Mouse (Mus musculus): ENCODE data around the gene Arhgap10. TPM values are rescaled to one million over a fixed set of nuclear protein-coding genes. Genes with fewer than 3 reads are reported as not detected.

The Arhgap10 gene
- polyA plus RNA-seq, 1 experiment = 4.0 TPM

- Histone ChIP-seq H3K27me3 (ENCODE audit: control insufficient read depth, insufficient read depth, low read length) (no peaks in the 10 kb centered on the region), H3K4me1 (ENCODE audit: control insufficient read depth, insufficient read depth, insufficient read length, low read length) (peaks cover 1% of the 10 kb centered on the region; the same call in 1 of the 2 replicates), H3K36me3 (ENCODE audit: control insufficient read depth, insufficient read depth, low read length) (no peaks in the 10 kb centered on the region), H3K27ac (ENCODE audit: insufficient read depth, low read depth, low read length) (no peak overlapping the region), H3K4me3 (ENCODE audit: low read depth, low read length) (no peak overlapping the region)
- 62% methylated on average over 7 of the region's 7 CpGs for WGBS
- TF ChIP-seq CTCF (IDR thresholded peaks at IDR 0.05; ENCODE audit: extremely low read depth, insufficient read length, insufficient replicate concordance, low read depth, low read length) = no peak
- no peak for TF ChIP-seq POLR2A (IDR thresholded peaks at IDR 0.05; ENCODE audit: low read depth, low read length)
These were observed 11.2 kb downstream of the Arhgap10 start for GRCm38 (mm10) chr8:77506539-77506938.

GRCm38 (mm10) chr8:77502547-77502946 is 15.2 kb downstream of the Arhgap10 start:
- no peak overlapping the region for H3K4me3 ChIP-seq (ENCODE audit: low read depth, low read length)
- no peaks in the 10 kb centered on the region for H3K36me3 ChIP-seq (ENCODE audit: control insufficient read depth, insufficient read depth, low read length)
- H3K4me1 ChIP-seq (ENCODE audit: control insufficient read depth, insufficient read depth, insufficient read length, low read length) = no peaks in the 10 kb centered on the region
- no peak overlapping the region for H3K27ac ChIP-seq (ENCODE audit: insufficient read depth, low read depth, low read length)
- H3K27me3 ChIP-seq (ENCODE audit: control insufficient read depth, insufficient read depth, low read length) = no peaks in the 10 kb centered on the region
- TF ChIP-seq POLR2A (IDR thresholded peaks at IDR 0.05; ENCODE audit: low read depth, low read length) (no peak), CTCF (IDR thresholded peaks at IDR 0.05; ENCODE audit: extremely low read depth, insufficient read length, insufficient replicate concordance, low read depth, low read length) (no peak)
- 84% methylated on average over 6 of the region's 6 CpGs for WGBS

- H3K4me1 ChIP-seq (ENCODE audit: control insufficient read depth, insufficient read depth, insufficient read length, low read length) = no peaks in the 10 kb centered on the region
- H3K4me3 ChIP-seq (ENCODE audit: low read depth, low read length) = no peak overlapping the region
- H3K36me3 ChIP-seq (ENCODE audit: control insufficient read depth, insufficient read depth, low read length) = no peaks in the 10 kb centered on the region
- H3K27ac ChIP-seq (ENCODE audit: insufficient read depth, low read depth, low read length) = no peak overlapping the region
- H3K27me3 ChIP-seq (ENCODE audit: control insufficient read depth, insufficient read depth, low read length) = no peaks in the 10 kb centered on the region
- no peak for TF ChIP-seq CTCF (IDR thresholded peaks at IDR 0.05; ENCODE audit: extremely low read depth, insufficient read length, insufficient replicate concordance, low read depth, low read length)
- no peak for TF ChIP-seq POLR2A (IDR thresholded peaks at IDR 0.05; ENCODE audit: low read depth, low read length)
- 83% methylated on average over 8 of the region's 8 CpGs for WGBS
These were observed 16.6 kb downstream of the Arhgap10 start for GRCm38 (mm10) chr8:77501131-77501530.

DNA sequence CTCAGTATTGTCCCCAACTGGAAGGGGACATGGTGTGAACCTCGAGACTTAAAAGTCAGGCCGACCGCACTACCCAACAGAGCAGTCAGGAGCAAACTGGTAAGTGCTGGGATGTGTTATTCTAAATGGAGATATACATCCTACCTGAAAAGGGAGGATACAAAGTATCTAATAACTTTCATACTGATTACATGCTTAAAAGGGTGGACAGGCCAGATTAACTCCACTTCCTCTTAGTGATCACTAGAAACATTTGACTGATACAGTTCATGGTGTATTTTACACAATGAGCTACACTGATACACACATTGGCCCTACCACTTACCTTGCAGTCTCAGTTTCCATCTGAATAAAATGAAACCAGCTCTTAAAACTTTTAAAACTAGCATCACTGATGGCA is 17.5 kb downstream of the Arhgap10 start:
- no peak for TF ChIP-seq POLR2A (IDR thresholded peaks at IDR 0.05; ENCODE audit: low read depth, low read length)
- no peak for TF ChIP-seq CTCF (IDR thresholded peaks at IDR 0.05; ENCODE audit: extremely low read depth, insufficient read length, insufficient replicate concordance, low read depth, low read length)
- Histone ChIP-seq H3K27me3 (ENCODE audit: control insufficient read depth, insufficient read depth, low read length) (no peaks in the 10 kb centered on the region), H3K4me3 (ENCODE audit: low read depth, low read length) (no peak overlapping the region), H3K36me3 (ENCODE audit: control insufficient read depth, insufficient read depth, low read length) (no peaks in the 10 kb centered on the region), H3K27ac (ENCODE audit: insufficient read depth, low read depth, low read length) (no peak overlapping the region), H3K4me1 (ENCODE audit: control insufficient read depth, insufficient read depth, insufficient read length, low read length) (no peaks in the 10 kb centered on the region)
- 95% methylated on average over 3 of the region's 3 CpGs for WGBS

DNA sequence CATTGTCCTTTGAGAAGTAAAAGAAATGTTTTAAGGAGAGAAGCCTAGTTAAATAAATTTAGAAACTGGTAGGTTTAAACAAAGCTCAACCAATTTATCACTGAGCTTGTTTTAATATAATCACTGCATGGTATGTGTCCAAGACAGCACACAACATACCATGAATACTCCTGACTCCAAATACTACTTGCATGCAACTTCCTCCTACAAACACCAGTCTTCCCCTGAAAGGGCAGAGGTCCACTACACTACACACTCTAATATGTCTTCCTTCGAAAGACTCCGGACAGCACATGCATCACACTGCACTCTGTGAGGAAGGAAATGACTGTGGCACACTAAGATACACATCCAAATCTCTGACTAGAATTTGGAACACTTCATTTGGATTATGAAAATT is 20.3 kb downstream of the Arhgap10 start:
- no peaks in the 10 kb centered on the region for H3K4me1 ChIP-seq (ENCODE audit: control insufficient read depth, insufficient read depth, insufficient read length, low read length)
- H3K27me3 ChIP-seq (ENCODE audit: control insufficient read depth, insufficient read depth, low read length) = no peaks in the 10 kb centered on the region
- H3K36me3 ChIP-seq (ENCODE audit: control insufficient read depth, insufficient read depth, low read length) = no peaks in the 10 kb centered on the region
- no peak for TF ChIP-seq CTCF (IDR thresholded peaks at IDR 0.05; ENCODE audit: extremely low read depth, insufficient read length, insufficient replicate concordance, low read depth, low read length)
- no peak for TF ChIP-seq POLR2A (IDR thresholded peaks at IDR 0.05; ENCODE audit: low read depth, low read length)
- H3K4me3 ChIP-seq (ENCODE audit: low read depth, low read length) = no peak overlapping the region
- 68% methylated on average over 2 of the region's 2 CpGs for WGBS
- no peak overlapping the region for H3K27ac ChIP-seq (ENCODE audit: insufficient read depth, low read depth, low read length)

- Histone ChIP-seq H3K4me1 (ENCODE audit: control insufficient read depth, insufficient read depth, insufficient read length, low read length) (0 out of 2 replicates have a peak, but pooled peaks cover 4% of the 10 kb centered on the region), H3K27ac (ENCODE audit: insufficient read depth, low read depth, low read length) (no peak overlapping the region), H3K36me3 (ENCODE audit: control insufficient read depth, insufficient read depth, low read length) (no peaks in the 10 kb centered on the region), H3K4me3 (ENCODE audit: low read depth, low read length) (no peak overlapping the region), H3K27me3 (ENCODE audit: control insufficient read depth, insufficient read depth, low read length) (no peaks in the 10 kb centered on the region)
- WGBS = 75% methylated on average over 1 of the region's 1 CpGs
- no peak for TF ChIP-seq POLR2A (IDR thresholded peaks at IDR 0.05; ENCODE audit: low read depth, low read length)
These were observed 21.5 kb downstream of the Arhgap10 start for GRCm38 (mm10) chr8:77496253-77496652.

DNA sequence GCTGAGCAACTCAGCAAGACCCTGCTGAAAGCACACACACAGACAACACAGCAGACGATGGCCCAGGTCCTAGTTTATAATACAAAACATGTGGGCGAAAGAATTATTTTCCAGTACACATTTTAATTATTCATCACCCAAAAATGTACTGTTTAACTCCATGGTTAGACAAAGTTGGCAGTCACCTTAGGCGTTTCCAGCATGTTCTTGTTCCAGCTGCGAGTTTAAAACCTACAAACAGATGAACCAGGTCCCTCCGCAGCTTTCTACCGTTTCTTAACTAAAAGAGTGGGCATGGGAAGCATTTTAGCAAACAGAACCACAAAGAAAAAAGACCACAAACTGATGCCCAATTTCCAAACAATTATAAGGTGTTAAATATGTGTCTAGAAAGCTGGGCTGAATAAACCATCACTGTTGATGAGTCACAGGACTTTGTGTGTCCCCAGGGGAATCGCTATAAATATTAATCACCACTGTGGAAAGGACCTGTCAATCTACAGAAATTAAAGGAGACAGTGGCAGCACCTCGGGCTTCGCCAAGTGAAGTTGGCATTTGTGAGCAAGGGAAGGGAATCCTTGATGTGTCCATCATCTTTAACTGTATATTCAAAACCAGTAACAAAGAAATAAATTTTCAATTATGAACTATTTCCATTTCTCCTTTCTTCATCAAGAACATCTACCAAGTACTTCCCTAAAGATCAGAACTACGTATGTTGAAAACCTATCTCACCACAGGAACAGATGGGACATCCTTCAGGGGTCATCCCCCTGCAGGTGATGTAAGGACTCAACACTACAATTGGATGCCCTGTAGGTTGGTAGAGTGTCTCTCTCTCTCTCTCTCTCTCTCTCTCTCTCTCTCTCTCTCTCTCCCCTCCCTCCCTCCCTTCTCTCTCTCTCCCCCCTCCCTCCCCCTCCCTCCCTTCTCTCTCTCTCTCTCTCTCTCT is 23.1 kb downstream of the Arhgap10 start:
- H3K4me1 ChIP-seq (ENCODE audit: control insufficient read depth, insufficient read depth, insufficient read length, low read length) = peaks cover 7% of the 10 kb centered on the region; the same call in 1 of the 2 replicates
- H3K27ac ChIP-seq (ENCODE audit: insufficient read depth, low read depth, low read length) = no peak overlapping the region
- no peaks in the 10 kb centered on the region for H3K36me3 ChIP-seq (ENCODE audit: control insufficient read depth, insufficient read depth, low read length)
- no peak overlapping the region for H3K4me3 ChIP-seq (ENCODE audit: low read depth, low read length)
- TF ChIP-seq POLR2A (IDR thresholded peaks at IDR 0.05; ENCODE audit: low read depth, low read length) = no peak
- TF ChIP-seq CTCF (IDR thresholded peaks at IDR 0.05; ENCODE audit: extremely low read depth, insufficient read length, insufficient replicate concordance, low read depth, low read length) = no peak
- WGBS = 86% methylated on average over 10 of the region's 10 CpGs
- H3K27me3 ChIP-seq (ENCODE audit: control insufficient read depth, insufficient read depth, low read length) = no peaks in the 10 kb centered on the region
